Mouse (Mus musculus) adipose tissue, adult 10 weeks (tissue): ENCODE measurements around the gene Olfr1366. TPM values are rescaled to one million over a fixed set of nuclear protein-coding genes. Genes with fewer than 3 reads are reported as not detected.

Experiments
- polyA plus RNA-seq: library from polyadenylated mRNA; stranded (reverse); fragments of 350-450 nt; fragmentation: Illumina TruSeq; extraction: RNeasy Lipid Tissue Mini Kit (QIAGEN cat#74804); gene quantifications from one replicate; pipeline ENCODE4 v1.2.3, GENCODE M21; 2014; ENCODE audit warnings: low read depth, low replicate concordance

The Olfr1366 gene
- not detected for polyA plus RNA-seq

GRCm38 (mm10) chr13:21542708-21543107 is at the start of gene Olfr1366:
TSS of gene Olfr1366 (minus strand) at chr13:21542808.

GRCm38 (mm10) chr13:21581659-21582058 is 39.1 kb upstream of the Olfr1366 start, which contains the start of gene Olfr1364:
TSS of gene Olfr1364 (minus strand) at chr13:21581759.

GRCm38 (mm10) chr13:21559793-21560192 is 17.2 kb upstream of the Olfr1366 start, which contains the start of gene Olfr1535:
TSS of gene Olfr1535 (minus strand) at chr13:21559893.

GRCm38 (mm10) chr13:21530781-21531201 is 11.8 kb downstream of the Olfr1366 start, which contains the start of gene Zkscan8:
TSS of gene Zkscan8 (minus strand) at chr13:21531120.

GRCm38 (mm10) chr13:21501182-21501581 is 41.4 kb downstream of the Olfr1366 start, which contains the start of gene Gm11273:
TSS of gene Gm11273 (minus strand) at chr13:21501418.

GRCm38 (mm10) chr13:21495080-21495479 is 47.5 kb downstream of the Olfr1366 start, which contains the start of gene AK157302:
TSS of gene AK157302 (plus strand) at chr13:21495223.

Other genes starting within 250 kb of the Olfr1366 start
- gene Gpx6, start 230.7 kb downstream of the Olfr1366 start, polyA plus RNA-seq: 18.9 TPM
- gene Olfr1367, start 195.9 kb downstream of the Olfr1366 start, polyA plus RNA-seq: not detected
- gene Zscan12, start 180.0 kb downstream of the Olfr1366 start, polyA plus RNA-seq: 7.2 TPM
- gene Zkscan3, start 140.1 kb downstream of the Olfr1366 start, polyA plus RNA-seq: 58.9 TPM
- gene Pgbd1, start 101.8 kb downstream of the Olfr1366 start, polyA plus RNA-seq: 2.0 TPM
- gene Zscan26, start 89.1 kb downstream of the Olfr1366 start, polyA plus RNA-seq: 52.2 TPM
- 3.8 TPM for gene Nkapl, start 74.3 kb downstream of the Olfr1366 start, polyA plus RNA-seq
- gene Zkscan4, start 63.9 kb downstream of the Olfr1366 start, polyA plus RNA-seq: 3.7 TPM
- gene Gm10065, start 63.4 kb downstream of the Olfr1366 start, polyA plus RNA-seq: not detected
- gene AK157302, start 47.6 kb downstream of the Olfr1366 start, polyA plus RNA-seq: 1.2 TPM
- gene Gm11273, start 41.4 kb downstream of the Olfr1366 start, polyA plus RNA-seq: 6.9 TPM
- 8.4 TPM for gene Zkscan8, start 11.7 kb downstream of the Olfr1366 start, polyA plus RNA-seq
- gene Olfr1535, start 17.1 kb upstream of the Olfr1366 start, polyA plus RNA-seq: not detected
- not detected for gene Olfr1364, start 39.0 kb upstream of the Olfr1366 start, polyA plus RNA-seq
- not detected for gene Olfr1362, start 71.2 kb upstream of the Olfr1366 start, polyA plus RNA-seq
- gene Olfr11, start 99.7 kb upstream of the Olfr1366 start, polyA plus RNA-seq: not detected
- gene Olfr1361, start 120.6 kb upstream of the Olfr1366 start, polyA plus RNA-seq: not detected
- not detected for gene Olfr1360, start 134.6 kb upstream of the Olfr1366 start, polyA plus RNA-seq
- not detected for gene Olfr1359, start 155.3 kb upstream of the Olfr1366 start, polyA plus RNA-seq
- not detected for gene Hist1h2bl, start 173.3 kb upstream of the Olfr1366 start, polyA plus RNA-seq
- gene Hist1h2ai, start 173.6 kb upstream of the Olfr1366 start, polyA plus RNA-seq: not detected
- not detected for gene Hist1h3h, start 174.9 kb upstream of the Olfr1366 start, polyA plus RNA-seq
- gene Hist1h2bm, start 179.2 kb upstream of the Olfr1366 start, polyA plus RNA-seq: not detected
- gene Hist1h4j, start 192.3 kb upstream of the Olfr1366 start, polyA plus RNA-seq: 1.1 TPM
- not detected for gene Hist1h4k, start 207.7 kb upstream of the Olfr1366 start, polyA plus RNA-seq
- not detected for gene Hist1h2ak, start 211.0 kb upstream of the Olfr1366 start, polyA plus RNA-seq
- not detected for gene Hist1h2bn, start 211.3 kb upstream of the Olfr1366 start, polyA plus RNA-seq
- gene Hist1h1b, start 237.8 kb upstream of the Olfr1366 start, polyA plus RNA-seq: not detected
- not detected for gene Hist1h3i, start 240.6 kb upstream of the Olfr1366 start, polyA plus RNA-seq
- gene Hist1h2an, start 244.4 kb upstream of the Olfr1366 start, polyA plus RNA-seq: not detected
- 1.7 TPM for gene Hist1h2bp, start 244.7 kb upstream of the Olfr1366 start, polyA plus RNA-seq